Mouse (Mus musculus) ES-Bruce4 (cell line): Measurements from ENCODE around the gene Srgap3.

ENCODE experiments used
- CTCF ChIP-seq: IDR thresholded peaks from one replicate; pipeline ENCODE4 v1.8.1; 2011; ENCODE audit warnings: low read depth, low read length
- EP300 ChIP-seq: IDR thresholded peaks from 2 replicates; pipeline ENCODE4 v1.6.1; 2011; ENCODE audit warnings: low read depth, low read length; ENCODE audit not compliant: insufficient read depth
- POLR2A ChIP-seq: IDR thresholded peaks from one replicate; pipeline ENCODE4 v1.8.1; 2011; ENCODE audit warnings: low read length; ENCODE audit not compliant: insufficient read depth

GRCm38 (mm10) chr6:112852261-112853235 is 94.5 kb downstream of the Srgap3 start:
- TF ChIP-seq CTCF (no peak), EP300 (0 out of 2 replicates have a peak, but pooled peaks have one; percentile 33), POLR2A (no peak)
